In the genomic region with DNA sequence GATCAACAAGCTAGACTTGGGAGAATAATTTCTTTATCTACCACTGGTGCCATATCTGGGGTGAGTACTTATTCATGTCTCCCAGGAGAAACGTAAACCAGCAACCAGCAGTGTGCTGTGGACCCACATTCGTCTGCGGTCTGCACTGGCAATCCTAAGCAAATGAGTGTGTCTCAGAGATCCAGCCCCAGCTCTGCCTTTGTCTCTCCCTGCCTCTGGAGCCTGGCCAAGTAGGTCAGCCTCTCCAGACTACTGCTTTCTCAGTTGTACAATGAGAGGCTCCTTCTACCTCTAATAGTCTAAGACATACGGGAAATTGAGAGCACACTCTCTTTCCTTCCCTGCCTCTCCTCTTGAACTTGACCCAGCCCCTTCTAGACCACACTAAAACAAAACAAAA, we compare ENCODE assay signal across 8 mouse cellular contexts.
DNase-seq lines count a peak whose midpoint lies in the region; ATAC-seq and TF ChIP-seq lines count a peak whose summit lies in the region.
"Had no signal": no experiment of that assay in that cellular context is flagged by ENCODE, and none has a peak within 500 bp of the region (broad histone marks: within the 10 kb centered on the region; RNA-seq: fewer than 3 reads in every experiment).

No protein-coding gene starts in this region.

- peak; percentile 13 for DNase-seq in kidney, postnatal 14 days
- peak; percentile 41 for DNase-seq in cerebellum, adult 11 months
- peak; percentile 23 to 31 for DNase-seq in frontal cortex, postnatal 14 days (ENCODE audit: low spot score in 2 of 2)
- peak; percentile 12 for DNase-seq in lung, adult 2 months
- no peak for DNase-seq in embryo, embryonic 10.5 days (ENCODE audit: low spot score)
- DNase-seq in liver, postnatal 0 days = no peak

- TF ChIP-seq CTCF in lung, adult 2 months (IDR thresholded peaks at IDR 0.05; ENCODE audit: insufficient read depth, low read length) = no peak
- no peak for TF ChIP-seq CTCF in liver, postnatal 0 days (IDR thresholded peaks at IDR 0.05; ENCODE audit: low read depth)

- H3K27ac ChIP-seq in kidney, embryonic 16.5 days (ENCODE audit: low read length) = no peak overlapping the region
- H3K27ac ChIP-seq in liver, postnatal 0 days (ENCODE audit: low read depth) = no peak overlapping the region
- H3K27ac ChIP-seq: neural tube, embryonic 12.5 days had no signal

- TF ChIP-seq EP300 in liver, postnatal 0 days (IDR thresholded peaks at IDR 0.05; ENCODE audit: low read depth) = no peak

- no peaks in the 10 kb centered on the region for H3K9me3 ChIP-seq in kidney, embryonic 16.5 days (ENCODE audit: low read length)
- no peaks in the 10 kb centered on the region for H3K9me3 ChIP-seq in liver, postnatal 0 days (ENCODE audit: low read length)
- H3K9me3 ChIP-seq: neural tube, embryonic 12.5 days had no signal

- no peak for TF ChIP-seq POLR2A in lung, adult 2 months (IDR thresholded peaks at IDR 0.05; ENCODE audit: borderline replicate concordance, extremely low read depth, low read depth, low read length)

- 84% methylated on average over 4 of the region's 4 CpGs for WGBS in kidney, embryonic 16.5 days
- WGBS in lung, adult 2 months = 62% methylated on average over 4 of the region's 4 CpGs
- 73% methylated on average over 4 of the region's 4 CpGs for WGBS in liver, postnatal 0 days (ENCODE audit: insufficient replicate concordance)

- no peak for ATAC-seq in kidney, embryonic 16.5 days (ENCODE audit: low FRiP score, low TSS enrichment)
- no peak for ATAC-seq in liver, postnatal 0 days

- no peaks in the 10 kb centered on the region for H3K36me3 ChIP-seq in kidney, embryonic 16.5 days (ENCODE audit: insufficient read depth, low read length)
- H3K36me3 ChIP-seq in liver, postnatal 0 days (replicated peaks; ENCODE audit: insufficient read depth, low read length) = no peaks in the 10 kb centered on the region
- H3K36me3 ChIP-seq: neural tube, embryonic 12.5 days had no signal

- no peak overlapping the region for H3K4me2 ChIP-seq in kidney, embryonic 16.5 days (replicated peaks; ENCODE audit: low read depth, low read length)
- H3K4me2 ChIP-seq in liver, postnatal 0 days (ENCODE audit: low read depth, low read length) = no peak overlapping the region
- H3K4me2 ChIP-seq: neural tube, embryonic 12.5 days had no signal

- no peak overlapping the region for H3K9ac ChIP-seq in kidney, embryonic 16.5 days (replicated peaks; ENCODE audit: low read length)
- no peak overlapping the region for H3K9ac ChIP-seq in liver, postnatal 0 days (replicated peaks)
- H3K9ac ChIP-seq: neural tube, embryonic 12.5 days had no signal

- no peaks in the 10 kb centered on the region for H3K4me1 ChIP-seq in kidney, embryonic 16.5 days (ENCODE audit: insufficient read depth, low read length)
- H3K4me1 ChIP-seq in lung, adult 2 months (ENCODE audit: control insufficient read depth, insufficient read depth, low read length) = 0 out of 2 replicates have a peak, but pooled peaks cover 3% of the 10 kb centered on the region
- H3K4me1 ChIP-seq in liver, postnatal 0 days (ENCODE audit: insufficient read depth) = no peaks in the 10 kb centered on the region
- H3K4me1 ChIP-seq: neural tube, embryonic 12.5 days had no signal

- no peaks in the 10 kb centered on the region for H3K27me3 ChIP-seq in kidney, embryonic 16.5 days (ENCODE audit: insufficient read depth, low read length)
- no peaks in the 10 kb centered on the region for H3K27me3 ChIP-seq in liver, postnatal 0 days (ENCODE audit: insufficient read depth, low read length)
- H3K27me3 ChIP-seq: neural tube, embryonic 12.5 days had no signal

- no peak overlapping the region for H3K4me3 ChIP-seq in kidney, embryonic 16.5 days (ENCODE audit: low read length)
- no peak overlapping the region for H3K4me3 ChIP-seq in lung, adult 2 months (replicated peaks; ENCODE audit: extremely low read depth, low read depth, low read length)
- H3K4me3 ChIP-seq in liver, postnatal 0 days (ENCODE audit: low read depth, low read length) = no peak overlapping the region
- H3K4me3 ChIP-seq: neural tube, embryonic 12.5 days had no signal

Comparison
In these comparisons a context has a peak if more than half of its experiments do, and no peak if none do; other contexts are left out.
1. DNase-seq: peak in kidney, postnatal 14 days (single experiment), cerebellum, adult 11 months (single experiment), frontal cortex, postnatal 14 days (2 of 2) and lung, adult 2 months (single experiment); none in embryo, embryonic 10.5 days (single experiment) and liver, postnatal 0 days (single experiment).